23 mouse cellular contexts compared by ENCODE assay signal in genomic region chr8:121808032-121808431, GRCm38 (mm10). TPM values are rescaled to one million over a fixed set of nuclear protein-coding genes. Genes with fewer than 3 reads are reported as not detected.
DNase-seq lines count a peak whose midpoint lies in the region; ATAC-seq and TF ChIP-seq lines count a peak whose summit lies in the region.
"Had no signal": no experiment of that assay in that cellular context is flagged by ENCODE, and none has a peak within 500 bp of the region (broad histone marks: within the 10 kb centered on the region; RNA-seq: fewer than 3 reads in every experiment).

No protein-coding gene starts in this region.

- no peak overlapping the region for H3K4me3 ChIP-seq in forebrain, postnatal 0 days (ENCODE audit: low read depth, low read length)
- H3K4me3 ChIP-seq in forebrain, embryonic 12.5 days (replicated peaks), result no peak overlapping the region
- no peak overlapping the region for H3K4me3 ChIP-seq in liver, postnatal 0 days (ENCODE audit: low read depth, low read length)
- H3K4me3 ChIP-seq in embryonic fibroblast, embryonic 13.5 days (ENCODE audit: insufficient read depth, low read length), result no peak overlapping the region
- H3K4me3 ChIP-seq: embryonic facial prominence, embryonic 10.5 days; forebrain, embryonic 13.5 days; heart, embryonic 10.5 days; hindbrain, embryonic 12.5 days; neural tube, embryonic 12.5 days had no signal

- no peak for TF ChIP-seq POLR2A in embryonic fibroblast, embryonic 13.5 days (IDR thresholded peaks at IDR 0.05; ENCODE audit: low read depth, low read length)

- no peak overlapping the region for H3K27ac ChIP-seq in forebrain, postnatal 0 days (ENCODE audit: low read depth, low read length)
- H3K27ac ChIP-seq in forebrain, embryonic 12.5 days, result no peak overlapping the region
- H3K27ac ChIP-seq in liver, postnatal 0 days (ENCODE audit: low read depth), result no peak overlapping the region
- H3K27ac ChIP-seq in embryonic fibroblast, embryonic 13.5 days (ENCODE audit: insufficient read depth, low read length), result no peak overlapping the region
- H3K27ac ChIP-seq: embryonic facial prominence, embryonic 10.5 days; forebrain, embryonic 13.5 days; heart, embryonic 10.5 days; hindbrain, embryonic 12.5 days; macrophage; neural tube, embryonic 12.5 days had no signal

- H3K9me3 ChIP-seq in forebrain, postnatal 0 days (ENCODE audit: low read length), result no peaks in the 10 kb centered on the region
- H3K9me3 ChIP-seq in forebrain, embryonic 12.5 days, result no peaks in the 10 kb centered on the region
- no peaks in the 10 kb centered on the region for H3K9me3 ChIP-seq in liver, postnatal 0 days (ENCODE audit: low read length)
- H3K9me3 ChIP-seq: embryonic facial prominence, embryonic 10.5 days; forebrain, embryonic 13.5 days; heart, embryonic 10.5 days; hindbrain, embryonic 12.5 days; neural tube, embryonic 12.5 days had no signal

- H3K4me2 ChIP-seq in forebrain, postnatal 0 days (ENCODE audit: low read depth), result no peak overlapping the region
- no peak overlapping the region for H3K4me2 ChIP-seq in forebrain, embryonic 12.5 days
- H3K4me2 ChIP-seq in liver, postnatal 0 days (ENCODE audit: low read depth, low read length), result no peak overlapping the region
- H3K4me2 ChIP-seq: forebrain, embryonic 13.5 days; hindbrain, embryonic 12.5 days; midbrain, embryonic 11.5 days; neural tube, embryonic 12.5 days had no signal

- no peaks in the 10 kb centered on the region for H3K4me1 ChIP-seq in forebrain, postnatal 0 days (ENCODE audit: insufficient read depth)
- no peaks in the 10 kb centered on the region for H3K4me1 ChIP-seq in forebrain, embryonic 12.5 days
- H3K4me1 ChIP-seq in liver, postnatal 0 days (ENCODE audit: insufficient read depth), result no peaks in the 10 kb centered on the region
- no peaks in the 10 kb centered on the region for H3K4me1 ChIP-seq in embryonic fibroblast, embryonic 13.5 days (ENCODE audit: control insufficient read depth, insufficient read depth, low read length)
- H3K4me1 ChIP-seq: embryonic facial prominence, embryonic 10.5 days; forebrain, embryonic 13.5 days; neural tube, embryonic 12.5 days had no signal

- ATAC-seq in forebrain, postnatal 0 days, result no peak
- no peak for ATAC-seq in forebrain, embryonic 12.5 days (ENCODE audit: low FRiP score)
- no peak for ATAC-seq in liver, postnatal 0 days
- ATAC-seq: CD4-positive, CD25-positive, alpha-beta regulatory T cell, adult 4 months; forebrain, embryonic 13.5 days had no signal

- DNase-seq in forebrain, postnatal 0 days, result no peak
- no peak for DNase-seq in liver, postnatal 0 days
- DNase-seq in liver (no peak), NIH3T3 (ENCODE audit: low read depth) (peak; percentile 22)
- DNase-seq in urinary bladder, postnatal 4 days (ENCODE audit: low spot score in 2 of 2), result no peak
- no peak for DNase-seq in neural tube, embryonic 10.5 days (ENCODE audit: extremely low spot score, low spot score)
- DNase-seq: adrenal gland, postnatal 25 days; cerebellum, adult 8-10 months; gastrocnemius, postnatal 36 days; heart, postnatal 14 days; lung, adult 18-20 months; right cerebral cortex, adult 18-20 months; thymus, postnatal 25 days had no signal

- H3K36me3 ChIP-seq in forebrain, postnatal 0 days (ENCODE audit: insufficient read depth), result peaks cover 47% of the 10 kb centered on the region
- H3K36me3 ChIP-seq in forebrain, embryonic 12.5 days (replicated peaks), result peaks cover 45% of the 10 kb centered on the region
- peaks cover 19% of the 10 kb centered on the region; the same call in 1 of the 2 replicates for H3K36me3 ChIP-seq in liver, postnatal 0 days (replicated peaks; ENCODE audit: insufficient read depth, low read length)

- TF ChIP-seq CTCF in forebrain, postnatal 0 days (IDR thresholded peaks at IDR 0.05; ENCODE audit: low read depth), result 0 out of 2 replicates have a peak, but pooled peaks have one; percentile 12
- TF ChIP-seq CTCF in liver, postnatal 0 days (IDR thresholded peaks at IDR 0.05; ENCODE audit: low read depth), result peak; percentile 21; the same call in 1 of the 2 replicates
- TF ChIP-seq CTCF in embryonic fibroblast, embryonic 13.5 days (IDR thresholded peaks at IDR 0.05; ENCODE audit: borderline replicate concordance, insufficient read depth, low read length), result peak; percentile 26; the same call in 1 of the 2 replicates

- TF ChIP-seq EP300 in liver, postnatal 0 days (IDR thresholded peaks at IDR 0.05; ENCODE audit: low read depth), result no peak

- H3K9ac ChIP-seq in forebrain, postnatal 0 days, result no peak overlapping the region
- no peak overlapping the region for H3K9ac ChIP-seq in forebrain, embryonic 12.5 days
- no peak overlapping the region for H3K9ac ChIP-seq in liver, postnatal 0 days (replicated peaks)
- H3K9ac ChIP-seq: forebrain, embryonic 13.5 days; hindbrain, embryonic 12.5 days; neural tube, embryonic 12.5 days had no signal

- no peaks in the 10 kb centered on the region for H3K27me3 ChIP-seq in forebrain, postnatal 0 days (ENCODE audit: insufficient read depth, low read length)
- H3K27me3 ChIP-seq in forebrain, embryonic 12.5 days, result no peaks in the 10 kb centered on the region
- no peaks in the 10 kb centered on the region for H3K27me3 ChIP-seq in liver, postnatal 0 days (ENCODE audit: insufficient read depth, low read length)
- H3K27me3 ChIP-seq: forebrain, embryonic 13.5 days; hindbrain, embryonic 12.5 days; neural tube, embryonic 12.5 days had no signal

- WGBS in forebrain, postnatal 0 days, result 81% methylated on average over 11 of the region's 11 CpGs
- 76% methylated on average over 11 of the region's 11 CpGs for WGBS in forebrain, embryonic 12.5 days
- WGBS in liver, postnatal 0 days (ENCODE audit: insufficient replicate concordance), result 83% methylated on average over 11 of the region's 11 CpGs

RNA-seq across cellular contexts. Expression of gene Klhdc4, which starts 21.3 kb away (rescaled TPM):
- total RNA-seq in forebrain, postnatal 0 days (2014; rRNA removed), result 46.1 and 51.4 TPM in 2 replicates
- polyA plus RNA-seq in forebrain, postnatal 0 days (2015; fragmentation: Nextera tagmentation; extraction: Ambion mirVana), result 40.1 and 40.3 TPM in 2 replicates
- polyA plus RNA-seq in forebrain, embryonic 12.5 days (2016; fragmentation: Nextera tagmentation; extraction: Ambion mirVana), result 53.1 and 53.9 TPM in 2 replicates
- 8.2 and 8.7 TPM in 2 replicates for polyA plus RNA-seq in liver, postnatal 0 days (2015; fragmentation: Nextera tagmentation; extraction: Ambion mirVana)
- polyA plus RNA-seq in embryonic fibroblast, embryonic 13.5 days (2011; ENCODE audit: insufficient read length, low read depth, missing spikeins), result 21.1 and 26.4 TPM in 2 replicates
